Mouse (Mus musculus) liver, embryonic 11.5 days (tissue): Measurements from ENCODE around the gene Gm12355. TPM values are rescaled to one million over a fixed set of nuclear protein-coding genes. Genes with fewer than 3 reads are reported as not detected.
"Not testable (repeated sequence)": the region's sequence is repeated elsewhere in the genome, so short reads cannot be mapped to it uniquely, and the experiment has no call there.

ENCODE experiments used
- ATAC-seq: fragments of 200-750 bp; cut with Nextera tagmentation; replicated peaks from 2 replicates; pipeline ENCODE4 v1.8.0; 2017; ENCODE audit warnings: moderate number of reproducible peaks, mild to moderate bottlenecking, moderate TSS enrichment, moderate library complexity; ENCODE audit not compliant: low FRiP score
- DNase-seq: peaks from one replicate; pipeline ENCODE4 v3.0.0-alpha.2; 2017; ENCODE audit warnings: low spot score
- H3K27ac ChIP-seq: fragments of 300-500 bp; sonication (generic); 2 replicates; pipeline ENCODE4 v1.5.1; 2014; ENCODE audit warnings: mild to moderate bottlenecking, low read depth, low read length, control low read depth
- H3K27me3 ChIP-seq: fragments of 300-500 bp; sonication (generic); replicated peaks from 2 replicates; pipeline ENCODE4 v1.6.1; 2014; ENCODE audit warnings: low read length, mixed read lengths; ENCODE audit not compliant: control insufficient read depth, insufficient read depth
- H3K36me3 ChIP-seq: fragments of 300-500 bp; sonication (generic); 2 replicates; pipeline ENCODE4 v1.6.1; 2014; ENCODE audit warnings: mild to moderate bottlenecking, low read length, moderate library complexity, mixed read lengths; ENCODE audit not compliant: control insufficient read depth, insufficient read depth
- H3K4me1 ChIP-seq: fragments of 300-500 bp; sonication (generic); replicated peaks from 2 replicates; pipeline ENCODE4 v1.6.1; 2014; ENCODE audit warnings: low read length, mixed read lengths; ENCODE audit not compliant: control insufficient read depth, insufficient read depth
- H3K4me2 ChIP-seq: fragments of 300-500 bp; sonication (generic); 2 replicates; pipeline ENCODE4 v1.6.1; 2014; ENCODE audit warnings: mild to moderate bottlenecking, control low read depth, moderate library complexity
- H3K4me3 ChIP-seq: fragments of 300-500 bp; sonication (generic); 2 replicates; pipeline ENCODE4 v1.5.1; 2014; ENCODE audit warnings: low read depth, low read length, control low read depth
- H3K9ac ChIP-seq: fragments of 300-500 bp; sonication (generic); 2 replicates; pipeline ENCODE4 v1.6.1; 2014; ENCODE audit warnings: low read depth, low read length, control low read depth
- H3K9me3 ChIP-seq: fragments of 300-500 bp; sonication (generic); 2 replicates; pipeline ENCODE4 v1.6.1; 2016; ENCODE audit warnings: low read length, inconsistent platforms, mixed read lengths; ENCODE audit not compliant: control insufficient read depth
- WGBS: fragments of 180-500 bp; shearing (Covaris S2); extraction: QIAGEN DNeasy Blood & Tissue Kit; methylation state at CpG from one replicate; pipeline ENCODE4 v1.1.7; 2014; 5-methylcytosine and 5-hydroxymethylcytosine counted together
- polyA plus RNA-seq: library from polyadenylated mRNA; unstranded; fragments of >200 nt; fragmentation: Nextera tagmentation; extraction: Ambion mirVana; gene quantifications from 2 replicates; pipeline ENCODE4 v1.2.1, GENCODE M21; 2014

Gene Gm12355
- polyA plus RNA-seq, 1 experiment from 2014 or later, result 0.44 TPM

DNA sequence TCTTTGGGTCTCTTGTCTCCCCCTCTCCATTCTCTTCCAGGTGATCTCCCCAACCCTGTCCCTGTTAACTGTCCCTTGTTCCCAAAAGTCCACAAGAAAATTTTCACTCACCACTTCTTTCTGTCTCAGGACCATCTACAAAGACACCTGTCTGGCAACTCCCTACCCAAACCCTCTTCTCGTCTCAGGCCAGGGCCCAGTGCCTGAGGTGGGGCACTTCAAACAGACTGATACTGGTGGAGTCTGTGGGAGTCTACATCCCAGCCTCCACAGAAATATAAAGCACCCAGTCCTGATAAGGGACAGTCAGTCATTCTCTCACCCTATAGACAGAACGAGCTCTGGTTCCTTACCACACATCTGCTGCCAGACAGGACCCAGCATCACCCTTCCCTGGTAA is 21.0 kb upstream of the Gm12355 start, which contains the start of gene Gsdma2:
Gsdma2 (plus strand) TSS at position 301 of the 400 bp plus-strand sequence.
- Histone ChIP-seq H3K4me2 (no peak within 1 kb of the TSS), H3K4me1 (no peaks in the 10 kb centered on the region), H3K4me3 (no peak within 1 kb of the TSS), H3K27me3 (peaks cover 9% of the 10 kb centered on the region; the same call in 1 of the 2 replicates), H3K9me3 (no peaks in the 10 kb centered on the region), H3K9ac (no peak within 1 kb of the TSS), H3K27ac (no peak within 1 kb of the TSS), H3K36me3 (no peaks in the 10 kb centered on the region)
- WGBS, result 42% methylated on average over 2 of the region's 2 CpGs
- no peak for DNase-seq
- no peak for ATAC-seq

DNA sequence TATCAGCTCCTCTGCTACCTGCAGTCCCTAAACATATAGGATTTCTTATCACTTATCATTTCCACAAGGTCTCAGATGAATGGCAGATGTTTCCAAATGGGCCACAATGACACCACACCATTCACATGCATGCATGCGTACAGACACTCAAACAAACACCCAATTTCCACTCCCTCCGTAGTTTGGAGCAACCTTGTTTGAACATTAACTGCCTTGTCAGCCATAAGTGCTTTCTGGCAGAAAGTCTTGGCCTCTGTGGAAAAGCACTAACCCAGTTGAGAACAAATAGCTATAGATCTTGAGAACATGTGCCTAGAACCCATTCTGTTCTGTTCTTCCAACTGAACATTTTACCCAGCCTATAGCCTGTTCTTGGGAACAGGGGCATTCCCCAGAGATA is 20.5 kb upstream of the Gm12355 start:
- no peak for DNase-seq
- no peak for ATAC-seq
- H3K4me2 ChIP-seq, result no peak overlapping the region
- no peak overlapping the region for H3K27ac ChIP-seq
- no peaks in the 10 kb centered on the region for H3K9me3 ChIP-seq
- WGBS, result 70% methylated on average over 2 of the region's 2 CpGs
- H3K4me1 ChIP-seq, result no peaks in the 10 kb centered on the region
- H3K4me3 ChIP-seq, result no peak overlapping the region
- H3K9ac ChIP-seq, result no peak overlapping the region
- H3K36me3 ChIP-seq, result no peaks in the 10 kb centered on the region
- H3K27me3 ChIP-seq, result peaks cover 9% of the 10 kb centered on the region; the same call in 1 of the 2 replicates

DNA sequence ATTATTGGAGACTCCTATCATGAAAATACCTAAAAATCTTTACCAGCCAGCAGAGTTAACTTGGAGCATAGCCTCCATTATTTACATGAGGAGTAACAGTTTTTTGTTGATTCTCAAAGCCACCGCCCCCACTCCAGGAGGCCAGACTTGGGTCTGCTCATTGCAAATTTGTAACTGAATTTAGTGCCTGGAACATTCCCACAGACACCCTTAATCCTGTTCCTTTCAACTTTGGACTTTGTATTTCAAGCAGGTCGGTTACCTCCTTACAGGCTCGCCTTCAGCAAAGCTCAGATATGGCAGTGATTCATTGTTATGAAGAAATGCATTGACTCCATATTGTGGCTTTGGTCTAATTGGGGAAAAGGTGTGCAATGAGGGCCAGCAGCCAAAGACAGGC is 19.3 kb upstream of the Gm12355 start:
- DNase-seq (no peak), ATAC-seq (no peak)
- Histone ChIP-seq H3K36me3 (no peaks in the 10 kb centered on the region), H3K27me3 (0 out of 2 replicates have a peak, but pooled peaks cover 4% of the 10 kb centered on the region), H3K9me3 (no peaks in the 10 kb centered on the region), H3K9ac (no peak overlapping the region), H3K4me3 (no peak overlapping the region), H3K4me2 (no peak overlapping the region), H3K27ac (no peak overlapping the region), H3K4me1 (no peaks in the 10 kb centered on the region)
- 77% methylated on average over 3 of the region's 3 CpGs for WGBS

DNA sequence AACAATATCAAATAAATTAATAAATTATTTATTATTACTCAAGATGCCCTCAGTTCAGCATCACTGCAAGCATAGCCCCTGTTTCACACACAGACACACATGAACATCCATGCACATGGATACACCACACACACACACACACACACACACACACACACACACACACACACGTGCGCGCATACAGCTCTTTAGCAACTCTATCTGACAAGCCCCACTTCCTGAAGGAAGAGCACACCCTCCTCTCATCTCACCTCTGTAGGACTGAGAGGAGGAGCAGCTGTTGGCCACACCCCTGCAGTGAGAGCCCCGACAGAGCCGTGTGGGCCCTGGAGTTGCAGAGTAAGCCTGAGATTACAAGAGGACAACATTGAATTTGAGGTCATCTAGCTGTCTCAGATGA is 14.6 kb upstream of the Gm12355 start:
- Histone ChIP-seq H3K9me3 (no peaks in the 10 kb centered on the region), H3K4me1 (no peaks in the 10 kb centered on the region), H3K4me3 (no peak overlapping the region), H3K27ac (no peak overlapping the region), H3K27me3 (no peaks in the 10 kb centered on the region), H3K36me3 (no peaks in the 10 kb centered on the region), H3K4me2 (no peak overlapping the region), H3K9ac (no peak overlapping the region)
- no peak for ATAC-seq
- WGBS, result 31% methylated on average over 5 of the region's 5 CpGs
- DNase-seq, result no peak

DNA sequence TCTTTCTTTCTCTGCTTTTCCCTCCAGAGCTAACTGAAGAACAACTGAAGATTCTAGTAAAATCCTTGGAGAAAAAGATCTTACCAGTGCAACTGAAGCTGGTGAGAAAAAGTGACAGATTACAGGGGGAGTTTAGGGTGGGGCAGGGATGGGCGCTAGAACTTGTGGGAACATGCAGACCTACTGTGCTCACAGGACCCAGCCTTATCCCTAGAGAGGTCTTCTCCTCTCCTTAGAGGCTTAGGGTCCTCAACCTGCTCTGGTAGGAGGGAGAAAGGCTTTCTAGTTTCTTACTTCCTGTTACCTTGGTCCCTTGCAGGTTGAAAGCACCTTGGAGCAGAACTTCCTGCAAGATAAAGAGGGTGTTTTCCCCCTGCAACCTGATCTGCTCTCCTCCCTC is 12.0 kb upstream of the Gm12355 start:
- H3K27me3 ChIP-seq, result no peaks in the 10 kb centered on the region
- 66% methylated on average over 1 of the region's 1 CpGs for WGBS
- no peak overlapping the region for H3K4me2 ChIP-seq
- no peak for DNase-seq
- H3K4me3 ChIP-seq, result no peak overlapping the region
- H3K27ac ChIP-seq, result no peak overlapping the region
- no peaks in the 10 kb centered on the region for H3K4me1 ChIP-seq
- H3K9me3 ChIP-seq, result no peaks in the 10 kb centered on the region
- H3K9ac ChIP-seq, result no peak overlapping the region
- no peak for ATAC-seq
- H3K36me3 ChIP-seq, result no peaks in the 10 kb centered on the region

DNA sequence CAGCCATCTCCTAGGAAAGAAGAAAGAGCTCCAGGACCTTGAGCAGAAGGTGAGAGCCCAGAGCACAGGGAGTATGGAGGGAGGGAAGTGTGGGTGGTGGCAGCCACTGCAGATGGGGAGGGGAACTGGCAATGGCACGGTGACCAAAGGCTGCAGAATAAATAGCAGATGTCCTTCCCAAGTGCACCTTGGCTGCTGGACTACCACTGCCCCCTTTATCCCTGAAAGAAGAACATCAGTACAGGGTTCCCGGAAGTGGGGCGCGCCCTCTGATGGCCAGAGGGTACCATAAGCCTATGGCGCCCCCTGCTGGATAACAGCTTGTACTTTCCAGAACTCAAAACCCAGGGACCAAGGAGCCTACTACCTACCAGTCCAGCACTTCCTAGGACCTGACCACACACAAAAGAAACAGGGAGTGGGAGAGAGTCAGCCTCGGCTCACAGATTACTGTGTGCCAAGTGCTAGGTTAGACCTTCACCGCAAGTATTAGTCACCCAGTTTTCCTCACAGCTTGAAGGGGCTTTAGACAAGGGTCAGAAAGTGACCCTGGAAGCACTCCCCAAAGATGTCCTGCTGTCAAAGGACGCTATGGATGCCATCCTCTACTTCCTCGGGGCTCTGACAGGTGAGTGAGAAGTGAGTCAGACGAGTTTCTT is 10.0 kb upstream of the Gm12355 start:
- not testable (repeated sequence) for H3K27ac ChIP-seq, H3K36me3 ChIP-seq, H3K9ac ChIP-seq, H3K4me3 ChIP-seq, H3K4me1 ChIP-seq, H3K4me2 ChIP-seq, H3K9me3 ChIP-seq, ATAC-seq, DNase-seq, H3K27me3 ChIP-seq
- 27% methylated on average over 10 of the region's 10 CpGs for WGBS

DNA sequence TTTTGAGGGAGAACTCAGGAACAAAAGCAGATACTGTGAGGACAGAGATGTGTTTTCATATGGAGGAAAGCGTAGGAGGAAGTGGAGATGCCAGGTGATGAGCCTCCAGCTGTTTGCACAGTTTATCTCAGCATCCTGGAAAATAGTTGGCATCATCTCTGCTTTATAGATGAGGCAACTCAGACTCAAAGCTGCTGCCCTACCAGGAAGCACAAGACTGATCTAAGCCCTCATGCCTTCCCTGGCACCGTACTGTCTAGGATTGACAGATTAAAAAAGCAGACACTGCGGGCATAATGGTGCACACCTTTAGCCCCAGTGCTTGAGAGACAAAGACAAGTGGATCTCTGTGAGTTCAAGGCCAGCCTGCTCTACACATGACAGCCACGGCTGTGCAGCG is 5.2 kb upstream of the Gm12355 start:
- WGBS, result 85% methylated on average over 5 of the region's 5 CpGs
- H3K27ac ChIP-seq, result no peak overlapping the region
- no peaks in the 10 kb centered on the region for H3K27me3 ChIP-seq
- no peak overlapping the region for H3K4me2 ChIP-seq
- no peak overlapping the region for H3K4me3 ChIP-seq
- DNase-seq (no peak), ATAC-seq (no peak)
- H3K36me3 ChIP-seq, result no peaks in the 10 kb centered on the region
- no peaks in the 10 kb centered on the region for H3K9me3 ChIP-seq
- H3K9ac ChIP-seq, result no peak overlapping the region
- no peaks in the 10 kb centered on the region for H3K4me1 ChIP-seq

DNA sequence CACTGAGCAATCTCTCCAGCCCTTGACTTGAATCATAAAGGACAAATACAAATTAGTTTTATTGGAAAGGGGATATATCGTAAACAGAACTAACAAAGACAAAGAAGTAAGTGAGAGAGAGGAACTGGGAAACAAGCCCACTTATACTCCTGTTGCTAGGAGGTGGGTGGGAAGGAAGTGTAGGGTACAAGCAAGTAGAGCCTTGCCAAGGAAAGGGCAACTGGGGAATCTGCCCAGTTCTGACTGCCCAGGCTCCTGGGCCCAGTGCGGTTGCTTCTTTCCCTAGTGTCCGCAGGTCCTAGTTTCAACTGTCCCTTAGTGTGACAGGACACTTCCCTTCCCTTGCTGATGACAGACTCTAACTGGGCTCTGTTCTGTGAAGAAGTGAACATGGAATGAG is 3.2 kb upstream of the Gm12355 start:
- Histone ChIP-seq H3K36me3 (no peaks in the 10 kb centered on the region), H3K9me3 (peaks cover 2% of the 10 kb centered on the region; the same call in 1 of the 2 replicates), H3K9ac (no peak overlapping the region), H3K4me1 (no peaks in the 10 kb centered on the region), H3K27ac (no peak overlapping the region), H3K27me3 (no peaks in the 10 kb centered on the region), H3K4me2 (no peak overlapping the region), H3K4me3 (no peak overlapping the region)
- WGBS, result 95% methylated on average over 3 of the region's 3 CpGs
- DNase-seq (no peak), ATAC-seq (no peak)

DNA sequence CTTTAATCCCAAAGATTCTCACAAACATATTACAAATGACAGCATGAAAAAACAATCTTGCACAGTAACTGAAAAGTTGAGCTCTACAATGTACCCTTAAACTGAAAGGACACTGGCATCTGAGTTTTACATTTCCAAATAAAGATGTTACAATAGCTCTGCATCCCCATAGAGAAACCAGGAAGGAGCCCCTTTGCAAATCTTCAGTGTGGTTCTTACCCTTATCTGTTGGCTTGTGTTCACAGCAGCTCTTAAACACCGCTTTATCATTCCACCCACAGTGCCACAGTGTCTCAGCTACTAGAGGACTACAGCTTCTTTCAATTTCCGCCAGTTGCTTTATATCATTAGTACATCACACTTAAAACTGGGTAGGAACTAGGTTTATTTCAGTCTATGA is 1.1 kb downstream of the Gm12355 start:
- 82% methylated on average over 2 of the region's 2 CpGs for WGBS
- ATAC-seq, result not testable (repeated sequence)

More for the DNA sequence above, 1.1 kb downstream of the Gm12355 start:
- not testable (repeated sequence) for H3K9me3 ChIP-seq, H3K27ac ChIP-seq, H3K4me1 ChIP-seq, H3K27me3 ChIP-seq, H3K4me3 ChIP-seq, H3K4me2 ChIP-seq, H3K36me3 ChIP-seq, DNase-seq, H3K9ac ChIP-seq
